Mouse (Mus musculus): ENCODE measurements around the gene 2810408A11Rik.

2810408A11Rik gene

GRCm38 (mm10) chr11:69911701-69912100 is 10.9 kb upstream of the 2810408A11Rik start:
- DNase-seq = no peak

GRCm38 (mm10) chr11:69910781-69911560 is 10.2 kb upstream of the 2810408A11Rik start:
- peak; percentile 72 to 92 for DNase-seq

- no peak for DNase-seq
These were observed 9.4 kb upstream of the 2810408A11Rik start for GRCm38 (mm10) chr11:69910177-69910576.

- DNase-seq = no peak
These were observed 8.4 kb upstream of the 2810408A11Rik start for GRCm38 (mm10) chr11:69909174-69909573.

- peak; percentile 94 to 97 for DNase-seq
These were observed 7.9 kb upstream of the 2810408A11Rik start for GRCm38 (mm10) chr11:69908645-69909044.

GRCm38 (mm10) chr11:69904311-69904710 is 3.5 kb upstream of the 2810408A11Rik start:
- no peak for DNase-seq

- DNase-seq = no peak
These were observed 2.2 kb upstream of the 2810408A11Rik start for GRCm38 (mm10) chr11:69902972-69903371.

GRCm38 (mm10) chr11:69901993-69902392 is 1.2 kb upstream of the 2810408A11Rik start:
- no peak for DNase-seq

GRCm38 (mm10) chr11:69901406-69901846 is 639 bp upstream of the 2810408A11Rik start:
- DNase-seq = peak; percentile 94 to 99

- peak; percentile 31 to 61 for DNase-seq
These were observed 917 bp downstream of the 2810408A11Rik start for GRCm38 (mm10) chr11:69899870-69900269.

GRCm38 (mm10) chr11:69895291-69895690 is 5.5 kb downstream of the 2810408A11Rik start, which contains the start of gene Acap1:
Gene Acap1 (minus strand): TSS chr11:69895539.
- no peak for DNase-seq

GRCm38 (mm10) chr11:69894671-69895070 is 6.1 kb downstream of the 2810408A11Rik start:
- DNase-seq = no peak

GRCm38 (mm10) chr11:69891482-69891881 is 9.3 kb downstream of the 2810408A11Rik start:
- DNase-seq = no peak

- peak; percentile 63 to 70 for DNase-seq
These were observed 13.7 kb downstream of the 2810408A11Rik start for GRCm38 (mm10) chr11:69886907-69887635.

- DNase-seq = peak; percentile 26 to 62
These were observed 16.1 kb downstream of the 2810408A11Rik start for GRCm38 (mm10) chr11:69884663-69885062.

- peak; percentile 36 to 59 for DNase-seq
These were observed 16.5 kb downstream of the 2810408A11Rik start for GRCm38 (mm10) chr11:69884240-69884639.

- DNase-seq = peak; percentile 37 to 60
These were observed 17.1 kb downstream of the 2810408A11Rik start for GRCm38 (mm10) chr11:69883527-69884151.

- peak; percentile 60 to 64 for DNase-seq
These were observed 17.7 kb downstream of the 2810408A11Rik start for GRCm38 (mm10) chr11:69883066-69883465.

- DNase-seq = no peak
These were observed 18.8 kb downstream of the 2810408A11Rik start for GRCm38 (mm10) chr11:69881787-69882670.

- DNase-seq = peak; percentile 90 to 96
These were observed 19.8 kb downstream of the 2810408A11Rik start, which contains the start of gene Kctd11 for GRCm38 (mm10) chr11:69880853-69881603. Gene Kctd11 (minus strand): TSS chr11:69881406.

- peak; percentile 83 to 87 for DNase-seq
These were observed 20.3 kb downstream of the 2810408A11Rik start for GRCm38 (mm10) chr11:69880506-69880852.
